Mouse (Mus musculus) thymus, adult 2 months (tissue): ENCODE results near the gene Hoxc10. TPM values are rescaled to one million over a fixed set of nuclear protein-coding genes. Genes with fewer than 3 reads are reported as not detected.

ENCODE experiments used
- DNase-seq: peaks from one replicate; pipeline ENCODE4 v3.0.0; 2021
- H3K27ac ChIP-seq: fragments of 200-500 bp; 2 replicates; pipeline ENCODE4 v1.5.1; 2012; ENCODE audit warnings: low read length, control low read depth; ENCODE audit not compliant: control insufficient read depth, insufficient read depth
- H3K27me3 ChIP-seq: fragments of 200-500 bp; 2 replicates; pipeline ENCODE4 v1.6.1; 2012; ENCODE audit warnings: mild to moderate bottlenecking, low read length, moderate library complexity, mixed read lengths; ENCODE audit not compliant: control insufficient read depth, insufficient read depth
- H3K36me3 ChIP-seq: fragments of 200-500 bp; 2 replicates; pipeline ENCODE4 v1.6.1; 2012; ENCODE audit warnings: mild to moderate bottlenecking, low read length, moderate library complexity; ENCODE audit not compliant: control insufficient read depth, insufficient read depth
- H3K4me1 ChIP-seq: fragments of 200-500 bp; replicated peaks from 2 replicates; pipeline ENCODE4 v1.6.1; 2012; ENCODE audit warnings: low read length; ENCODE audit not compliant: control insufficient read depth, insufficient read depth
- H3K4me3 ChIP-seq: fragments of 200-500 bp; 2 replicates; pipeline ENCODE4 v1.5.1; 2012; ENCODE audit warnings: mild to moderate bottlenecking, low read length, control low read depth, moderate library complexity; ENCODE audit not compliant: control insufficient read depth, insufficient read depth
- CTCF ChIP-seq: fragments of 200-500 bp; IDR thresholded peaks from 2 replicates; pipeline ENCODE4 v1.5.1; 2012; ENCODE audit warnings: mild to moderate bottlenecking, control low read depth, low read length, moderate library complexity, borderline replicate concordance; ENCODE audit not compliant: control insufficient read depth, poor library complexity, insufficient read depth; ENCODE audit errors: extremely low read depth
- POLR2A ChIP-seq: fragments of 200-500 bp; IDR thresholded peaks from 2 replicates; pipeline ENCODE4 v1.6.1; 2012; ENCODE audit warnings: mild to moderate bottlenecking, low read length, control low read depth, moderate library complexity; ENCODE audit not compliant: control insufficient read depth, poor library complexity, insufficient read depth; ENCODE audit errors: extremely low read depth
- WGBS: fragments of 180-500 bp; shearing (Covaris S2); methylation state at CpG from one replicate; pipeline ENCODE4 v1.1.7; 2018; 5-methylcytosine and 5-hydroxymethylcytosine counted together
- polyA plus RNA-seq: library from polyadenylated mRNA; depleted of rRNA; stranded (reverse); fragments of >200 nt; gene quantifications from 2 replicates; pipeline ENCODE4 v1.2.3, GENCODE M21; 2012; rRNA removed

Hoxc10 gene
- polyA plus RNA-seq, 1 experiment, result 0.15 TPM

DNA sequence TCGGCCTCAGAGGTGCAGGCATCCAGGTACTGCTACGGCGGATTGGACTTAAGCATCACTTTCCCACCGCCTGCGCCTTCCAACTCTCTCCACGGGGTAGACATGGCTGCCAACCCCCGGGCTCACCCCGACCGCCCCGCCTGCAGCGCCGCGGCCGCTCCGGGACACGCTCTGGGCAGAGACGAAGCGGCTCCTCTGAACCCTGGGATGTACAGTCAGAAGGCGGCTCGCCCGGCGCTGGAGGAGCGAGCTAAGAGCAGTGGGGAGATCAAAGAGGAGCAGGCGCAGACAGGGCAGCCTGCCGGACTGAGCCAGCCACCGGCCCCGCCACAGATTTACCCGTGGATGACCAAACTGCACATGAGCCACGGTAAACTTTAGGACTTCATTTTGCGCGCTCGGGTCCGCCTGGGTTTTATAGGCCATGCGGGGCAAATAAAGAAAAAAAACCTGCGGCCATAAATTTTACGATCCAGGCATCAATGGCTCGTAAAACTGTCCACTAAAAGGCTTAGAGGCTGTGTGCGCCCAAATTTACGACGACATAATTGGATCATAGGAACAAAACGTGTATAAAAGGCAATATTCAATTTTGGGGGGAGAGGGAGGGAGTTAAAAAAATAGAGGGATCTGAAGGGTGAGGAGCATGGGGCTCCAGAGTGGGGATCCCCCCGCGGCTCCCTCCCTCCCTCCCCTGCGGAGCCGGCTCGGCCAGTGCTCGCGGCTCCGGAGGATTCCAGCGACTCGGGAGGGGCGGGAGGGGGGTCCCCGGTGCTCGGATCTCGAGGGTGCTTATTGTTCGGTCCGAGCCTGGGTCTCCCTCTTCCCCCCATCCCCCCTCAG, 47.8 kb downstream of the Hoxc10 start:
- TF ChIP-seq POLR2A (no peak), CTCF (no peak)
- Histone ChIP-seq H3K4me1 (no peaks in the 10 kb centered on the region), H3K27me3 (peaks cover 37% of the 10 kb centered on the region), H3K27ac (no peak overlapping the region), H3K36me3 (no peaks in the 10 kb centered on the region), H3K4me3 (no peak overlapping the region)
- WGBS, result 6% methylated on average over 57 of the region's 57 CpGs
- DNase-seq, result no peak

DNA sequence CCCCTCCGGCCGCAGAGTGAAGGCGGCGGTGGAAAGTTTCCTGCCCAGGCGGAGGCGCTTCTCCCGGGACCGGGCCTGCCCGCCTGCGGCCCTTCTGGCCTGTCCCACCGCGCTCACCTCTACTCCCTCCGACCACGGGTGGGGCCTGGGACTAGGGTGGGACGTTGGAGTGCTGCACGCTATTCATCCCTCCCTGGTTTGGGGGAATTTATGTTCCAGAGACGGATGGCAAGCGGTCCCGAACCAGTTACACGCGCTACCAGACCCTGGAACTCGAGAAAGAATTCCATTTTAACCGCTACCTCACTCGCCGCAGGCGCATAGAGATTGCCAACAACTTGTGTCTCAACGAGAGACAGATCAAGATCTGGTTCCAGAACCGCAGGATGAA, 48.4 kb downstream of the Hoxc10 start:
- H3K27me3 ChIP-seq, result peaks cover 39% of the 10 kb centered on the region
- no peak overlapping the region for H3K27ac ChIP-seq
- no peak overlapping the region for H3K4me3 ChIP-seq
- 8% methylated on average over 28 of the region's 28 CpGs for WGBS
- H3K4me1 ChIP-seq, result no peaks in the 10 kb centered on the region
- DNase-seq, result no peak
- no peaks in the 10 kb centered on the region for H3K36me3 ChIP-seq
- TF ChIP-seq CTCF, result no peak
- TF ChIP-seq POLR2A, result no peak

DNA sequence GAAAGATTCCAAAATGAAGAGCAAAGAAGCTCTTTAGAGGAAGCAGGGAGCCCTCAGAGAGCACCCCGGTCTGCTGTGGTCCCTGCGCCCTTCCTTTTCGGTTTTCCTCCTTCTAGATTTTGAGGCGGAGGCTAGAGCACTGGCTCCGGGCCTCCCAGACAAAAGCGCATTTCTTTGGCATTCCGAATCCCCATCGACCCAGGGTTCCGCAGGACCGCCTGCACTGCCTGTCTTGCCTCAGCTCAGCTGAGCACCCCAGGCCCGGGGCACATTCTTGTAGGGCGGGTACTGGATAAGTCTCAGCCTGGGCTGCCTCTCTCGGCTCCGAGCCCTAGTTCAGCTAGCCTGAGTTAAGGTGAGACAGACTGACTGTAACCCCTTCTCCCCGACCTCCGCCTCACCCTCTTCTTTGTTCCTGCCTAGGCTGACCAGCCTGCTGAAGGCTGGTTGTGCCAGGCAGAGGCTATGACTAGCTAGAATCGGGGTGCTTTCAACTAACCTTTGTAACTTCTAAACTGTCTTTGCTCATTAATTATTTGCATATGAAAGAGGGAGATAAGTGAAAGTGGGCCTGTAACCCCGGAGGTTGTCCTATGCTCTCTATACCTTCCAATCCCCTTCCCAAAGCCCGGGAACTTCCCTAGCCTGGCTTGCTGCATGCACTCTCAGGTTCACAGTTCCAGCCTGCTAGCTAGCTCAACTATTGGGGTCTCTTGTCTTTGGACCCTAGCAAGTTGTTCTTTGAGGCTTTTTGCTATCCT, 49.0 kb downstream of the Hoxc10 start:
- WGBS, result 26% methylated on average over 19 of the region's 19 CpGs
- Histone ChIP-seq H3K27ac (no peak overlapping the region), H3K4me3 (no peak overlapping the region), H3K4me1 (no peaks in the 10 kb centered on the region), H3K36me3 (no peaks in the 10 kb centered on the region), H3K27me3 (peaks cover 36% of the 10 kb centered on the region)
- no peak for DNase-seq
- TF ChIP-seq POLR2A (no peak), CTCF (no peak)

DNA sequence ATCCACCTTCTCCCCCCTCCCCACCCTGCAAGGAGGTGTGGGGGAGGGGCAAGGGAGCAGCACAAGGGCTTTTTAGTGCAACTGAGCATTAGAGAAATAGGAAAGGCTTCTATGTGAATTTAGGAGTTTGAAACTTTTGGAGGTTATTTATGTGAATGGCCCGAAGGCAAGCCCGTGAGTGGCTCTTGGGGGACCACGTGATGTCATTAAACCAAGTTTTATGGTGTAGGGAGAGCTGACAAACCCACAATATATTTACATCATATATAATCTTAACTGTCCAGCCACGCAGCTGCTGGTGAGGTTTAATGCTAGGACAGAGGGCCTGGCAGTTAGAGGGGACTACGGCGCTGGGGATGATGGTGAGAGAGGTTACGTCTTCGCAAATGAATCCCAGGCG, 52.0 kb downstream of the Hoxc10 start, which contains the start of gene Hoxc4:
TSS of gene Hoxc4 (plus strand) at position 299 of the 400 bp plus-strand sequence.
- DNase-seq, result no peak
- no peak within 1 kb of the TSS for H3K4me3 ChIP-seq
- no peak for TF ChIP-seq POLR2A
- TF ChIP-seq CTCF, result no peak
- H3K27ac ChIP-seq, result no peak within 1 kb of the TSS
- no peaks in the 10 kb centered on the region for H3K4me1 ChIP-seq
- WGBS, result 83% methylated on average over 9 of the region's 9 CpGs
- no peaks in the 10 kb centered on the region for H3K36me3 ChIP-seq
- peaks cover 23% of the 10 kb centered on the region for H3K27me3 ChIP-seq

DNA sequence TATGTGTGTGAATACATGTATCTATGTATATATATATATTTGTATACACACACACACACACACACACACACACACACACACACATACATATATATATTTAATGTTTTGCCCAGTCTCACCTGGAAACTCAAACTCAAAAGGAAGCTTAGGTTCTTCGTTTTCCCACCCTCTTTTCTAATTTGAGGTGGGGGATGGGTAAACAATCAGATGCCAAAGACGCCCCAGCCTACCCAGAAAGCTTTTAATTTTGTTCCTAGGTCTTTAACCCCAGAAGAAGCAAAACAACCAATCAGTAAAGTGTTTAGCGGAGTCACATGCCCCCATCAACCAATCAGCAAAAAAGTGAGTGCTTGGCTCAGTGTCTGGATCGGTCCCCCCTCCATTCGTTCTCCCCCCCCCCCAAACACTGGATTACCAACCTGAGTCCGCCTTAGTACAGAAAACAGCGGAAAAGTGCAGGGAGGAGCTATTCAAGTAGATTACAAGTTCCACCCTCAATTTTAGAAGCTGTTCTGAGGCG, 54.4 kb downstream of the Hoxc10 start:
- H3K4me1 ChIP-seq, result no peaks in the 10 kb centered on the region
- 17% methylated on average over 8 of the region's 8 CpGs for WGBS
- TF ChIP-seq CTCF, result no peak
- TF ChIP-seq POLR2A, result no peak
- H3K27me3 ChIP-seq, result peaks cover 16% of the 10 kb centered on the region
- DNase-seq, result no peak
- no peaks in the 10 kb centered on the region for H3K36me3 ChIP-seq
- no peak overlapping the region for H3K27ac ChIP-seq
- H3K4me3 ChIP-seq, result no peak overlapping the region

Other genes starting within 250 kb of the Hoxc10 start
- gene Calcoco1, start 244.6 kb upstream of the Hoxc10 start, polyA plus RNA-seq, result 74.7 and 77.5 TPM in 2 replicates
- gene Hoxc13, start 45.7 kb upstream of the Hoxc10 start, polyA plus RNA-seq, result not detected in 2 replicates
- gene Hoxc12, start 30.0 kb upstream of the Hoxc10 start, polyA plus RNA-seq, result 0.17 TPM in 1 of 2 replicates, not detected in the other
- gene Hoxc11, start 12.4 kb upstream of the Hoxc10 start, polyA plus RNA-seq, result 0.60 and 0.66 TPM in 2 replicates
- 0.15 and 0.32 TPM in 2 replicates for gene Hoxc5, start 647 bp downstream of the Hoxc10 start, polyA plus RNA-seq
- 0.05 and 0.14 TPM in 2 replicates for gene Hoxc9, start 9.6 kb downstream of the Hoxc10 start, polyA plus RNA-seq
- 0.07 and 0.08 TPM in 2 replicates for gene Hoxc8, start 23.8 kb downstream of the Hoxc10 start, polyA plus RNA-seq
- gene Hoxc6, start 31.5 kb downstream of the Hoxc10 start, polyA plus RNA-seq, result 0.23 and 0.43 TPM in 2 replicates
- 0.19 and 0.22 TPM in 2 replicates for gene Hoxc4, start 52.1 kb downstream of the Hoxc10 start, polyA plus RNA-seq
- gene Smug1, start 200.3 kb downstream of the Hoxc10 start, polyA plus RNA-seq, result 24.2 and 25.1 TPM in 2 replicates